Mouse (Mus musculus): ENCODE data around the gene Mpdu1.
A peak's percentile ranks its signal among the peaks of the same experiment; 100 is the strongest.

The Mpdu1 gene

DNA sequence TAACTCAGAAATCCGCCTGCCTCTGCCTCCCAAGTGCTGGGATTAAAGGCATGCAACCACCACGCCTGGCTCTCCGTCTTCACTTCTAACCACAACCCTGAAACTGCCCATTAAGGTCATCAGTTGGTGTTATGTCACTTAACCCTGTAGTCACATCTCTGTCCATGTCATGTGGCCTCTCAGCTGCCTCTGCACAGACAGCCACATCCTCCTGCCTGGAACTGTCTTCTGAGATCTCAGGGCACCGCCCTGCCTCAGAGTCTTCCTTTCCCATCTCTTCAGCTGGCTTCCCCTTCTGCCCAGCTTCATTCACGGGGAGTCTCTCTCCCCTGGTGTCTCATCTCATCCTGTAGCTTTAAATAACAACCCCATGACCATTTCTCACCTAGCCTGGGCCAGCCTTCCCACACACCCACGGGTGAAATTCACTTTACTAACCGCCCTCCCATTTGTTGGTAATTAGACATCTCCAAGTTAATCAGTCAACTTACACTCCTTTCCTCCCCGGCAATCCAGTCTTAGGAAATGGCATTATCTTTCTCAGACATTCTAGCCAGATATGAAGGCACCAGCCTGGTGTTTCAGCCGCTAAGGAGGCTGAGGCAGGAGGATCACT is 29.9 kb upstream of the Mpdu1 start:
- DNase-seq (ENCODE audit: inconsistent ontology term), result no peak

DNA sequence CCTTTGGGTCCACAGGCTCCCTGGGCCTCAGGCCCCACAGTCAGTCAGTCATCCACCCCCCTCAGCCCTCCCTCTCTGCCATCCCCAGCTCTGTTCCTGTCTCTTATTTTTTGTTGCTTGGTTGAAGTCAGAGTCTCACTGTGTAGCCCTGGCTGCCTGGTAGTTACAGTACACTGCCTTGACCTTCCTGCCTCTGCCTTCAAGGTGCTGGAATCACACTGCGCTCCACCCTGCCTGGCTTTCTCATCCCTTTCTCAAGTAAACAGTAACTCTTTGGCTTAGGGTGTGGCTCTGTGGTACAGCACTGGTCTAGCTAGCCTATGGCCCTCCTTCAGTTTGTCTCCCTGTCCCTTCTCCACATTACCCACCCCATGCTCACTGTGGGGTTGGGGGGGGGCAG is 27.4 kb upstream of the Mpdu1 start:
- DNase-seq (ENCODE audit: inconsistent ontology term), result no peak

DNA sequence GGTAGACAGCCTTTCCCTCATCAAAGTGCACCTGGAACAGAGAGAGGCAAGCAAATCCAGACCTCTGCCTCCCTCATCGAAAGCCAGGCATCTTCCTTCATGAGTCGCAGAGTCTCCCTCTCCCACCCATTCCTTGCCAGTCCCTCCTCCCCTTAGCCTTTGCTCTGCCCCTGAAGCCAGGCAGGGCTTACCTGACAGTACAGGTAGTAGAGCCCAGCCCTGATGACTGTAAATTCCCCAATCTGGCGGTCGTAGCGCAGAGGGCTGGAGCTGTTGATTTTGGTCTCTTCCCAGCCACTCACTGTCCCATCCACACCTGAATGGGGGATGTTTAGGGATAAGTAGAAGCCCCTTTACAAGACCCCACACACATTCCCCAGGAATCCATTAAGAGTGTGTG is 24.6 kb upstream of the Mpdu1 start:
- no peak for DNase-seq (ENCODE audit: inconsistent ontology term)

DNA sequence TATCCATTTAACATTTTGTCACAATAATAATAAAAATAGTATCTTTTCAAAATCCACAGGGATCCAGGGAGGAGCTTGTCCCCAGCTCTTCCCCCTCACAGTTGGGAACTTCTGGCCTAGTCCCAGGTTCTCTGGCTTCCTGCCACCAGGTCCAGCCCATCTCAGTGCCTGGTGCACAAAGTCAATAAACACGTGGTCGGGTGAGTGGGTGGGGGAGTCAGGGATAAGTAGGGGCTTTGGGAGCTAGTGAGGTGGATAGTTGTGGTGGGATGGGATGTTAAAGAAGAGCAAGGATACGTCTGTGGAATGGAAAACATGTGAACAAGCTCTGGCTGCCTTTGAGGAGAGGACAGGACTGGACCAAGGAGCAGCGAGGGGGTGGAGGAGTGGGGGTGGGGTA is 23.9 kb upstream of the Mpdu1 start:
- peak; percentile 74 for DNase-seq (ENCODE audit: inconsistent ontology term)

DNA sequence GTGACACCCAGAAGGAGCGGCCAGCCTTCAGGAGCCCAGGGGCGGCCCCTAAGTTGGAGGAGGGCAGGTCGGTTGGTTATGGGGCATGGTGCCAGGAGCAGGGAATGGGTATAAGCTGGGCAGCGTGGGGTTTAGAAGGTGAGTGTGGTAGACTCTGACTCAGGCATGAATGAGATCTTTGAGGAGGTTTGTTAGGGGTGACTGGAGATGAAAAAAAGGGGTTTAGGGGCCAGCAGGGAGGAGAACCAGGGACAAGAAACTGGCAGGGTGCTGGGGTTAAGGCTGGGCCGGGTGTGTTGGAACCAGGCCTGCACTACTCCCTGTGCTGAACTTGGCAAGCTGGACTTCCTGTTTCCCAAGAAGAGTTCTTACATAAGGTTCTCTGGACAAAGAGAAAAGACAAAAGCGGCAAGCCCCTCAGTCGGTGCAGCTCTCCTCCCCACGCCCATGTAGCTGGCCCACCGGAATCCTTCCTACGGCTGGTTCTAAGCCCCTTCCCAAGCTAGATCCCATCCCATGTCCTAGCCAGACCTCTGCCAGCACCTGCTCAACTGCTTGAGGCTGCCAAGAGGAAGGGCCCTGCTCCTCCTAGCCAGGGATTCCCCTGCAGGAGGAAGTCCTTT is 23.2 kb upstream of the Mpdu1 start, which contains the start of gene Tnfsf13:
TSS of gene Tnfsf13 (minus strand) at position 259 of the 623 bp plus-strand sequence.
- DNase-seq (ENCODE audit: inconsistent ontology term), result peak; percentile 94

DNA sequence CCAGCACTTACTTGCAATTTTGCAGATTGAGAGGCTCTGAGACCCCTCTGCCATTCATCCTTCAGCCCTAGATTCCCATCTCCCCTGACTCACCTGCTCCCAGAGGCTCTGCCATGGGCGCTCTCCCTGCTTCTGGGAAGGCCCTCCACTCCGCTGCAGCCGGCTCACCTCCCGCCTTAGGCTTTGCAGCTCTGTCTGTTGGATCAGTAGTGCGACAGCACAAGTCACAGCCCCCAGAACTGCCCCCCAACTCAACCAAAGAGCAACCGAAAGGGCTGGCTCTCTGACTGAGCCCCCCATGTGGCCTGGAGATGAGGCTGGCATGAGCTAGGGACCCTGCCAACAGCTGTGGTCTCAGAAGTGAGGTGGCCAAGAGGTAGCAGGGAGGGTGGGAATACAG is 22.5 kb upstream of the Mpdu1 start:
- DNase-seq (ENCODE audit: inconsistent ontology term), result no peak

GRCm38 (mm10) chr11:69684128-69684745 is 21.8 kb upstream of the Mpdu1 start:
- no peak for DNase-seq (ENCODE audit: inconsistent ontology term)

GRCm38 (mm10) chr11:69683576-69683975 is 21.1 kb upstream of the Mpdu1 start:
- DNase-seq (ENCODE audit: inconsistent ontology term), result no peak

DNA sequence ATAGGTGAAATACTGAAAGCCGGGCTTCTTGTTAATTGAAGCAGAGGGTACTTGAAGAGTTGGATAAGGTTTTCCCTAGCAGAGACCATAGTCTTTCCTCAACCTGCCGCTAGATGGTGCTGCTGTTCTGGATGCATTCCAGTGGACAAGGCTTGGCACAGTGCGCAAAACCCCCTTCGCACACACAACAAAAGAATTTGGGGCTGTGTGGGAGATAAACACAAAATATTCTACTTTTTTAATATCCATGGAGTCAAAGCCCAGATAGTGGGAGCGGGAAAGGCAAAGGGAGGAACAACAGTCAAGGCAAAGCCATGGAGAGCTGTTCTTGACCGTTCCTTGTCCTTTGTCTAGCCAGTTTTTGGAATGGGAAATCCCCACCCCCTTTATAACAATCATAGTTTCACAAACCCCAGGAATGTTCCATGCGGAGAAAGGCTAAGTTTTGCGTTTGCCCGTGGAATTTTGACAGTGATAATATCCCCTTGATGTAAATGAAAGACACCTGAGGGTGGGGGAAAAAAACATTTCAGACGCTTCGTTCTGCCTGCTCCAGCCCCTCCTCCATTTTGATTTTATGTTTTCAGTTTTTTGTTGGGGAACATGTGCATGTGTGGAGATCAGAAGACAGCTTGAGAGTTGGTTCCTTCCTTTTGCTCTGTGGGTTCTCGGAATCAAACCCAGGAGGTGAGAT is 20.5 kb upstream of the Mpdu1 start:
- DNase-seq (ENCODE audit: inconsistent ontology term), result peak; percentile 81

GRCm38 (mm10) chr11:69682209-69682839 is 19.9 kb upstream of the Mpdu1 start:
- no peak for DNase-seq (ENCODE audit: inconsistent ontology term)

DNA sequence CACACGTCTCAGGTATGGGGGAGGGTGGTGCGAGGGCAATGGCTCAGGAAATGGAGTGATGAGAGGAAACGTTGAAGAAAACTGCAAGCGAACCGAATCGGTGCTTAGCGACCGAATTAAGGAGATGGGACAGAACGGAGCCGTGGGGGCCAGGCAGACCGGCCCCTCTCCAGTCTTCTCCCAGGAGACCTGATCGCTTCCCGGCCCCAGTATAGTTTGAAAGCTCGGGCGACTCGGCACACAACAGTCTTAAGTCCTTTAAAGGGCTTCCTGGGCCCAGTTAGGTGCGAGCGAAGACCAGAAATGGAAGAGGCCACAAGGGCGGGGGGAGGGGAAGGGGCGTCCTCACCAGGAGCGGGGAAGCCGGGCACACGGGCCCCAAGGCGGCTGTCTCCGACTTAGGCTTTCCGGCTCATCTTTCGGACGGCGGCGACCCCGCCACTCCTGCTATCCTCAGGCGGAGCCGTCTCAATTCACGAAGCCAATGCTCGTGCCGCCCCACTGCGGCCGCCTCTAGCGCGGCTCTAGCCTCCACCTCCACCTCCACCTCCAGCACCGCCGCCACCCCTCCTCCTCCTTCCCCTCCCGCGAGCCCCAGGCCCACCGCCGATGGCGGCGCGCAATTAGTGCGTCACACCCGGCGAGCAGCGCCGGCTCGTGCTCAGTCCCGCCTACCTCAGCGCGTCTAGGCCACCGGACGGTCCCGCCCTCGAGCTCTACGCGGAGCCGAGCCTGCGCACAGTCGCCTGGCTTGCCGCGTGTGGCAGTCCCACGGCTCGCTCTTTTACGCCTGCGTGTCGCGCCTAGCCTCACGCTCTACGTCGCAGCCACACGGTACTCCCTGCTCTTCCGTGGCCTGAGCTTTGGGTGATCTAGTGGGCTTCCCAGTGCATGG is 19.1 kb upstream of the Mpdu1 start, which contains the start of gene Senp3:
TSS of gene Senp3 (minus strand) at position 771 of the 895 bp plus-strand sequence.
- DNase-seq (ENCODE audit: inconsistent ontology term), result peak; percentile 98

DNA sequence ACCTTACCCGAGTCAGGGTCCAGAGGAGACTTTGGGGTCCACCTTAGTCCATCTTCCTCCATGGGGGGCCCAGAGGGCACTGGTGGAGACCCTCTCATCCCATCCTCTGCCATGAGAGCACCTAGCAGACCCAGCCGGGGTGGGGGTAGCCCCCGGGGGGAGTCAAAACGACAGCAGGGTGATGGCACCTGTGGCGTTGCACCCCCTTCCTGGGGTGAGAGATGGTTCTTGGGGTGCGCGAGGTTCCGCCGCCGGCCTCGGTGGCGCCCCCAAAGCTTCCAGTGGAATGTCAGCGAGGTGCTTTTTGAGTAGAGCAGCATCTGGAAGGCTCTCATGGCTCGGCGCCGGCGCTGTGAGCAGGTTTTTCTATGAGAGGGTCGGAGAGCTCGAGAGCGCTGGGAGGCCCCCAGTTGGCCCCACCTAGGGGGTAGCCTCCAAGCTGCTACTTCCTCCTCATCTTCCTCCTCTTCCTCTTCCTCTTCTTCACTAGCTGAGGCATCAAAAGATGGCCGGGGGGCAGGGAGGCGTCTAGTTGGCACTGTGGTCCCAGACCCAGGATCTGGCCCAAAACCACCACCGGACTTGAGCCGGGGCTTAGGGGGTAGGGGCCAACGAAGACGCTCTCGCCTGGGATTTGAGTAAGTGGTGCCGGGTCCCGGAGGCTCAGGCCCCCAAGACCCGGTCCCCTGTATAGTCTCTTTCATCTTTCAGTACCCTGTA is 17.9 kb upstream of the Mpdu1 start:
- no peak for DNase-seq (ENCODE audit: inconsistent ontology term)

GRCm38 (mm10) chr11:69679144-69679543 is 16.7 kb upstream of the Mpdu1 start:
- DNase-seq (ENCODE audit: inconsistent ontology term), result no peak

GRCm38 (mm10) chr11:69672211-69672706 is 9.8 kb upstream of the Mpdu1 start, which contains the start of gene Eif4a1:
Gene Eif4a1 (minus strand): TSS chr11:69672423.
- peak; percentile 99 for DNase-seq (ENCODE audit: inconsistent ontology term)

GRCm38 (mm10) chr11:69671726-69672124 is 9.3 kb upstream of the Mpdu1 start:
- DNase-seq (ENCODE audit: inconsistent ontology term), result no peak

DNA sequence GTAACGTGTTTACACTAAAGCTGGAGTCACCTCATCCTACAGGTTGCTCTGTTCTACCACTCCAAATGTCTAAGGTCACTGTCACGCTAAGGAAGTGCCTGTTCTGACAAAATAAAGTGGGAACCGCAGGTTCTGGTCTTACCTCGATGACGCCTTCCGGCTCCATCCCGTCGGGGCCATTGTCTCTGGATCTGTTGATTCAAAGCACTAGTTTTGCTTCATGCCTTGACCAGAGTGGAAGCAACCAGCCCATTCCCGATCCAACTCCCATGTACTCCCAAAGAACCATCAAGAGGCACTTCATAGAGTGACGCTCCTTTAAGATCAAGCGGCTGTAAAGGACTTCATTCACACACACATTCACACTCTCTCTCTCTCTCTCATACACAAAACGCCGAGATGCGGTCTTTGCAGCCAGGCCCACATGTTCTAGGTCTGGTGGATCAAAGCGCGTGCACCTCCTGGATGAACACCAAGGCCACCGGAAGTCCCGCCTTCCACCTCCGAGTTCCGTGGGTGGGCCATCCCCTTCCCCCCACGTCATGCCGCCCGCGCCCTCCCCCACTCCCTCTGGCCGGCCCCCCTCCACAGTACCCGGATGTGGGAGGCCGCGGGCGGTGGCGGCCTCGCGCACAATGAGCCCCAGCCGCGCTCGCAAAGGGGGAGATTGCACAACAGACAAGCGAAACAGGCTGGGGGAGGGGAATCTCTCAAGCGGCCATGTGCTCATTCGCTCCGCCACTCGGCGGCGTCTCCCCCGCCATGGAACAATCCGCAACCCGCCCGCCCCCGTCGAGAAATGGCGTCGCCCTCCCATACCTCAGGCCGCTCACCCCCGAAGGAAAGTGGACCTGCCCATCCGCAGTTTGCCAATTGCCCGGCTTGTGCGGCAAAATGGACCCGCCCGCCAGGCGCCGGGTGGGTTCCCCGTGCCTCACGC is 8.6 kb upstream of the Mpdu1 start:
- peak; percentile 98 for DNase-seq (ENCODE audit: inconsistent ontology term)

DNA sequence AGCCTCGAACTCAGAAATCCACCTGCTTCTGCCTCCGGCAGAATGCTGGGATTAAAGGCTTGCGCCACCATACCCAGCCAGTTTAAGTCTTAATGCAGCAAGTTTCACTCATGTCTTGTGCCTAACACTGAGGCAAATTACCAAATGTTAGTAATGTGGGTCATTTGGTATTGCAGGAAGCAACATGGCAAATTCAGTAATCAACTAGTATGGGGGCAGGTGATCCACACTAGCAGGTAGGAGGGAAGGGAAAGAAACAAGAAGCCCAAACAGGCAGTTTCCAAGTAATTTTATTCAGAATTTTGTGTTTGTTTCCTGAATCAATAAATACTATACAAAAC is 4.2 kb upstream of the Mpdu1 start:
- DNase-seq (ENCODE audit: inconsistent ontology term), result no peak

DNA sequence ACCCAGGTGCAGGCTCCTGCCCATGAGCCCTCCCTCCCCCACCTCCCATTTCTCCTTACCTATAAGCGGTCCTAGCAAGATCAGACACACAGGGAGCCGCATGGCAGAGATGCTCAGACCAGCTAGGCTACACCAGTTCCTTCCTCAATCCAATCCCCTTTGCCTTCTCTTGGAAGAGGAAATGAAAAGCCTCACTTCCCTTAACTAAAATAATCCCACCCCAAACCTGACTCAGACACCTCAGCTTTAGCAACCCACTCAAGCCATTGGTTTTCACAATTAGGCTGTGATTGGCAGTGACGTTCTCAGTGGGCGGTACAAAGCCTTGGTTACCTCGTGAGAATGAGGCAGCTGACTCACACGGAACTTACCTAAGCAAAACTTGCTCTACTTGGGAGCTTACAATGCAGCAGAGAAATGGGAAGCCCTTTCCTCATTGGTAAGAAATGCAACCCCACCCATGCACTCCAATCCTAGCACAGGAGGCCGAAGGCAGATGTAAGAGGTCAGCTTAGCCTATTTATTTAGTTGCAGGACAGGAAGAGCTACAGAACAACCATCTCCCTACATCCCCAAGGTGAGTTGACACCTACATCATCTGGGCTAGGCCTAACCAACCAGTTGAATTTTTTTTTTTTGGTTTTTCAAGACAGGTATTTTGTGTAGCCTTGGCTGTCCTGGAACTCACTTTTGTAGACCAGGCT is 3.7 kb upstream of the Mpdu1 start, which contains the start of gene Cd68:
TSS of gene Cd68 (minus strand) at position 193 of the 704 bp plus-strand sequence.
- no peak for DNase-seq (ENCODE audit: inconsistent ontology term)

Data from Muller cell, postnatal 12 days (primary cell).